Mouse (Mus musculus): ENCODE data around the gene Abca8b.

DNA sequence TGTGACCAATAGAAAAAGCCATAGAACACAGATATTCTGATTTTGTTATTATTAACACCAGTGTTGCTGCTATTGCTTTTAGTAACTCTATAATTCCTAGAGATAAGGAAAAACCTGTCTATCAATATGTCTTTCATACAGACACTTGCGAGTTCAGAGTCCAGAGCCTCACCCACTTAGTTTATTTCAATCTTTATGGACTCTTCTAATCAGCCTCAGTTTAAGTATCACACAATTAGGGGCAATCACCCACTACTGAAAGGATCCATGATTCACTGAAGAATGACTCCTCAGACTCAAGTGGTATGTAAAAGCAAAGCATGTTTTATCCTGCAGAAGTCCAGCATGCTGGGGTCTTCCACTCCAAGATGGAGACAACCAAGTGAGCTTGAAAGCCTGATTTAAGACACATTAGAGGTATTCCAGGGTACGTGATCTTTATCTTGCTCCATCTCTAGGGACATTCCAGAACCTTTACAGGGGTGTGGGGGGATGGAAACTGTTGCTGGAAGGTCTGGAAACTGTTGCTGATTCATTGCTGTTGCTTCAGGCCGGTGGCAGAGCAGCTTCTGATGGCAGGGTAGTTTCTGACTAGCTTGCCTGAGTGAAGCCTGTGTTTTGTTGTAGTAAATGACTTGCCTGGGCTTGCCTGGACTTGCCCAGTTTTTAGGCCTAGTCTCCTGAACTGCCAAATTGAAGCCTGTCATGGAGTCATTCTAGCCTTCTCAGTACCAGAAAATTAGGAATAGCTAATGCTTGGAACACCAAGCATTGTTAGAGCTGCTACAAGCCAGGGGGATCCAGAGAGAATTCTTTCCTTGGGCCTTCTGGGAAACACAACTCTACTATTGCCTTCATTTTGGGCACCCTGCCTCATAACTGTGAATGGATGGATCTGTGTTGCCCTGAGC is 101.5 kb downstream of the Abca8b start:
- TF ChIP-seq CTCF (conservative IDR thresholded peaks at IDR 0.05; ENCODE audit: low read length), result no peak
- no peak for TF ChIP-seq NANOG (IDR thresholded peaks at IDR 0.05; ENCODE audit: borderline replicate concordance, low read length)

Measured in E14TG2a.4 (cell line).